Mouse (Mus musculus) neural tube, embryonic 13.5 days (tissue): ENCODE measurements around the gene Dhodh. TPM values are rescaled to one million over a fixed set of nuclear protein-coding genes. Genes with fewer than 3 reads are reported as not detected.
A peak's percentile ranks its signal among the peaks of the same experiment; 100 is the strongest.

Source experiments
- ATAC-seq: fragments of 200-750 bp; cut with Nextera tagmentation; 2 replicates; pipeline ENCODE4 v1.8.0; 2017; ENCODE audit warnings: low read depth, mild to moderate bottlenecking, moderate TSS enrichment, moderate library complexity
- H3K27ac ChIP-seq: fragments of 300-500 bp; sonication (generic); replicated peaks from 2 replicates; pipeline ENCODE4 v1.5.1; 2015; ENCODE audit warnings: moderate library complexity, mild to moderate bottlenecking, inconsistent platforms
- H3K27me3 ChIP-seq: fragments of 300-500 bp; sonication (generic); 2 replicates; pipeline ENCODE4 v1.6.1; 2015; ENCODE audit warnings: mild to moderate bottlenecking, inconsistent platforms
- H3K36me3 ChIP-seq: fragments of 300-500 bp; sonication (generic); 2 replicates; pipeline ENCODE4 v1.6.1; 2015; ENCODE audit warnings: mild to moderate bottlenecking, inconsistent platforms
- H3K4me1 ChIP-seq: fragments of 300-500 bp; sonication (generic); replicated peaks from 2 replicates; pipeline ENCODE4 v1.6.1; 2015; ENCODE audit warnings: inconsistent platforms
- H3K4me2 ChIP-seq: fragments of 300-500 bp; sonication (generic); 2 replicates; pipeline ENCODE4 v1.6.1; 2015; ENCODE audit warnings: inconsistent platforms, mild to moderate bottlenecking, moderate library complexity
- H3K4me3 ChIP-seq: fragments of 300-500 bp; sonication (generic); 2 replicates; pipeline ENCODE4 v1.5.1; 2015; ENCODE audit warnings: mild to moderate bottlenecking, inconsistent platforms
- H3K9ac ChIP-seq: fragments of 300-500 bp; sonication (generic); 2 replicates; pipeline ENCODE4 v1.6.1; 2015; ENCODE audit warnings: moderate library complexity, mild to moderate bottlenecking, inconsistent platforms
- H3K9me3 ChIP-seq: fragments of 300-500 bp; sonication (generic); 2 replicates; pipeline ENCODE4 v1.6.1; 2016; ENCODE audit warnings: inconsistent platforms
- WGBS: fragments of 180-500 bp; shearing (Covaris S2); methylation state at CpG from one replicate; pipeline ENCODE4 v1.1.7; 2015; 5-methylcytosine and 5-hydroxymethylcytosine counted together
- polyA plus RNA-seq: library from polyadenylated mRNA; unstranded; fragments of >200 nt; fragmentation: Nextera tagmentation; extraction: Ambion mirVana; gene quantifications from 2 replicates; pipeline ENCODE4 v1.2.1, GENCODE M21; 2015

The Dhodh gene
- 29.1 and 29.8 TPM in 2 replicates for polyA plus RNA-seq

DNA sequence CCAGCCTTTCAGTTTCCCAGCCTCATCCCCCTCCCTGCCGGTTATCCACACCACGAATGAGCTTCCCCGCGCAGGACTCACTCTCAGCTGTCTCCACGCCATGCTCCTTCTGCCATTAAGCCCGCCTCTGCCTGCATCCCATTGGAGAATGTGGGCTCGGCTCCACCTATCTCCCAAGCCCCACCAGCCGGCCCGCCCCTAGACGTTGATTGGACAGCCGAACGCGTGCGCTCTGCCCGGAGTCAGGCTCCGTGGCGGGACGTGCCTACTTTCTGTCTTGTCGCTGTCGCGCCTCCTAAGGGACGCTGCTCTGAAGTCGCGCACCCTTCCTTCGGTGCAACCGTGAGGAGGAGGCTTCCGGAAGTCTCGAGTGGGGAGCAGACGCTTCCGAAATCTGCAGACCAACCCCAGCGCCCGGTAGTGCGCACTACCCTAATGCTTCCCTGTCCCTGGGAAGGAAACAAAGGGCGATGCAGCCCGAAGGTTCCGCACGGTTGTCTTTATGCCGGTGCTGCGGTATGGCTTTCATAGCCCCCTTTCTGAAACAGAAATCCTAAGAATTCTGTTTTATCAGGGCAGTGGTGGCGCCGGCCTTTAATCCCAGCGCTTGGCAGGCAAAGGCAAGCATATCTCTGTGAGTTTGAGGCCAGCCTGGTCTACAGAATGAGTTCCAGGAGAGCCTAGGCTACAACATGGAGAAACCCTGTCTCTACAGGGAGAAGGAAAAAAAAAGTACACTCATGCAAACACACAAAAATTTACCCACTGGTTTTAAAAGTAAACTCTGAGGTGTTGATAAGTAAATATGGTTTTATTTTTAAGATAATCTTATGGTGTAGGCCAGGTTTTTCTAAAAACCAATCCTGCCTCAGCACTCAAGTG is at the start of gene Dhodh:
Gene Dhodh, minus strand, starts transcription at position 403 of the 882 bp plus-strand sequence.
- Histone ChIP-seq H3K9me3 (no peaks in the 10 kb centered on the region), H3K27me3 (no peaks in the 10 kb centered on the region), H3K4me3 (peak within 1 kb of the TSS; percentile 51), H3K36me3 (peaks cover 18% of the 10 kb centered on the region), H3K4me1 (peaks cover 19% of the 10 kb centered on the region), H3K4me2 (peak within 1 kb of the TSS; percentile 82), H3K27ac (peak within 1 kb of the TSS; percentile 98), H3K9ac (peak within 1 kb of the TSS; percentile 87)
- ATAC-seq, result peak; percentile 99
- under 1% methylated on average over 42 of the region's 42 CpGs for WGBS

- Histone ChIP-seq H3K9ac (no peak overlapping the region), H3K4me3 (no peak overlapping the region), H3K4me1 (no peaks in the 10 kb centered on the region), H3K27ac (no peak overlapping the region), H3K4me2 (no peak overlapping the region), H3K36me3 (no peaks in the 10 kb centered on the region), H3K9me3 (no peaks in the 10 kb centered on the region), H3K27me3 (no peaks in the 10 kb centered on the region)
- 90% methylated on average over 3 of the region's 3 CpGs for WGBS
- no peak for ATAC-seq
Observed at GRCm38 (mm10) chr8:109656860-109657259, 48.4 kb upstream of the Dhodh start.

GRCm38 (mm10) chr8:109650801-109651200 is 42.3 kb upstream of the Dhodh start:
- no peaks in the 10 kb centered on the region for H3K9me3 ChIP-seq
- no peaks in the 10 kb centered on the region for H3K36me3 ChIP-seq
- no peaks in the 10 kb centered on the region for H3K27me3 ChIP-seq
- ATAC-seq, result no peak
- H3K9ac ChIP-seq, result no peak overlapping the region
- no peak overlapping the region for H3K27ac ChIP-seq
- no peak overlapping the region for H3K4me3 ChIP-seq
- no peaks in the 10 kb centered on the region for H3K4me1 ChIP-seq
- 74% methylated on average over 10 of the region's 10 CpGs for WGBS
- H3K4me2 ChIP-seq, result no peak overlapping the region

DNA sequence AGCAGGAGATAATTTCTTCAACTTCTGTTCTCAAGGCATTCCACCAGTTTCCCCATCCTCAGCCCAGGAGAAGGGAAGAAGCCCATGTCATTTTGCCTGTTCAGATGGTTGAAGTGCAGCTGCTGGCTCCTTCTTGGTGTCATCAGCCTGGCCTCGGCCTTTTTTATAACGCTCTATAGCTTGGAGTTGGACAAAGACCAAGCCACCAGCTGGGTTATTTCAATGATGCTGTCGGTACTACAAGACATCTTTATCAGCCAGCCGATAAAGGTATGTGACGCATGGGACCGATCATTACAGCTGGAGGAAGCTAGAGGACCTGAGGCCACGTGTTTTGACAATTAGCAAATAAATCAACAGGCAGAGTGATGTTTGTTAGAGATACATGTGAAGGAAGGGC is 40.0 kb upstream of the Dhodh start:
- Histone ChIP-seq H3K4me1 (no peaks in the 10 kb centered on the region), H3K4me2 (no peak overlapping the region), H3K36me3 (no peaks in the 10 kb centered on the region), H3K27me3 (no peaks in the 10 kb centered on the region), H3K9me3 (no peaks in the 10 kb centered on the region), H3K9ac (no peak overlapping the region), H3K27ac (no peak overlapping the region), H3K4me3 (no peak overlapping the region)
- no peak for ATAC-seq
- 69% methylated on average over 7 of the region's 7 CpGs for WGBS

DNA sequence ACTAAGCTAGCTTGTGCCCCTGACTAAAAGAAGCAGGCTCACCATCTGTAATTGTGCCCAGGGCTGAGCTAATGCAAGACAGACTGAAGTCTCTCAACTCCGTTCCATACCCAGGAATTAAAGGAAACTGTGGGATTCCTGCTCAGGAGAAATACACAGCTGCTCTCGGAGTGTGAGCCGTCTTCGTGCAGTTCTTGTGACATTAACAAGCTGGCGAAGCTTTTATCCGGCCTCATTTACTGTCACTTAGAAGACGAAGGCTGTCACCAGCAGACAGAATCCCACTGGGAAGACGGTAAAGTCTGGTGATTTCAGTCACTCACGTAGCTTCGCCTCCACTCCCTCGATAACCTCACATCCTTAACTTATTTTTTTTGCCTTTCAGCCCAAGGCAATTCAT is 38.9 kb upstream of the Dhodh start:
- Histone ChIP-seq H3K4me1 (no peaks in the 10 kb centered on the region), H3K27ac (no peak overlapping the region), H3K27me3 (no peaks in the 10 kb centered on the region), H3K36me3 (no peaks in the 10 kb centered on the region), H3K4me3 (no peak overlapping the region), H3K9me3 (no peaks in the 10 kb centered on the region), H3K4me2 (no peak overlapping the region), H3K9ac (no peak overlapping the region)
- 79% methylated on average over 11 of the region's 11 CpGs for WGBS
- no peak for ATAC-seq

DNA sequence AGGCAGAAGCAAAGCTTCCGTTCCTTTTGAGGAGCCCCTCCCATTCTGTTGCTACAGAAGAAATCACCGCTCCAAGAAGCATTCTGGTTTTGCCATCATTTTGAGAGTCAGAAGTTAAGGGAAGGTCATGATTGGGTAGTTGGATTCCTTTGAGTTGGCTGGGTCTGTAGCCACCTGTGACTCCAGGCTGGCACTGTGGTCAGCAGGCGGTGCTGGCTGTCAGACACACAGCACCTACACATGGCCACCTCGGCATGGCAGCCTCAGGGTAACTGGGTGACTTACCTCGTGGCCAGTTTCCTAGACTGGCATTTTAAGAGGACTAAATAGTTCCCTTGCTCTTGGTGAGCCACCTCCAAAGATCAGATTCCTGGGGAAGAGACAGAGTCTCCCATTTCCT is 32.8 kb upstream of the Dhodh start:
- Histone ChIP-seq H3K27me3 (no peaks in the 10 kb centered on the region; the same call in 1 of the 2 replicates), H3K4me1 (no peaks in the 10 kb centered on the region), H3K27ac (no peak overlapping the region), H3K9me3 (no peaks in the 10 kb centered on the region), H3K4me3 (no peak overlapping the region), H3K36me3 (no peaks in the 10 kb centered on the region), H3K4me2 (no peak overlapping the region), H3K9ac (no peak overlapping the region)
- no peak for ATAC-seq
- 88% methylated on average over 5 of the region's 5 CpGs for WGBS

GRCm38 (mm10) chr8:109640410-109640809 is 31.9 kb upstream of the Dhodh start:
- Histone ChIP-seq H3K4me1 (no peaks in the 10 kb centered on the region), H3K4me3 (no peak overlapping the region), H3K4me2 (no peak overlapping the region), H3K36me3 (no peaks in the 10 kb centered on the region), H3K9me3 (no peaks in the 10 kb centered on the region), H3K27me3 (no peaks in the 10 kb centered on the region; the same call in 1 of the 2 replicates), H3K9ac (no peak overlapping the region), H3K27ac (no peak overlapping the region)
- 67% methylated on average over 7 of the region's 7 CpGs for WGBS
- ATAC-seq, result no peak

- no peak overlapping the region for H3K9ac ChIP-seq
- 56% methylated on average over 5 of the region's 5 CpGs for WGBS
- H3K4me3 ChIP-seq, result no peak overlapping the region
- H3K4me1 ChIP-seq, result no peaks in the 10 kb centered on the region
- H3K36me3 ChIP-seq, result no peaks in the 10 kb centered on the region
- no peaks in the 10 kb centered on the region; the same call in 1 of the 2 replicates for H3K27me3 ChIP-seq
- no peak overlapping the region for H3K4me2 ChIP-seq
- H3K9me3 ChIP-seq, result no peaks in the 10 kb centered on the region
- no peak for ATAC-seq
- no peak overlapping the region for H3K27ac ChIP-seq
Observed at GRCm38 (mm10) chr8:109638851-109639250, 30.4 kb upstream of the Dhodh start.

- no peak overlapping the region for H3K4me2 ChIP-seq
- no peaks in the 10 kb centered on the region for H3K27me3 ChIP-seq
- no peak overlapping the region for H3K9ac ChIP-seq
- no peaks in the 10 kb centered on the region for H3K9me3 ChIP-seq
- H3K4me3 ChIP-seq, result no peak overlapping the region
- no peaks in the 10 kb centered on the region for H3K4me1 ChIP-seq
- no peaks in the 10 kb centered on the region for H3K36me3 ChIP-seq
- 89% methylated on average over 8 of the region's 8 CpGs for WGBS
- no peak for ATAC-seq
- H3K27ac ChIP-seq, result no peak overlapping the region
Observed at GRCm38 (mm10) chr8:109635146-109635545, 26.7 kb upstream of the Dhodh start.

- no peak for ATAC-seq
- Histone ChIP-seq H3K36me3 (no peaks in the 10 kb centered on the region), H3K9ac (no peak overlapping the region), H3K27me3 (no peaks in the 10 kb centered on the region), H3K27ac (no peak overlapping the region), H3K4me2 (no peak overlapping the region), H3K9me3 (no peaks in the 10 kb centered on the region), H3K4me1 (no peaks in the 10 kb centered on the region), H3K4me3 (no peak overlapping the region)
- 81% methylated on average over 5 of the region's 5 CpGs for WGBS
Observed at GRCm38 (mm10) chr8:109632498-109632897, 24.0 kb upstream of the Dhodh start.

GRCm38 (mm10) chr8:109628638-109629037 is 20.2 kb upstream of the Dhodh start:
- H3K4me1 ChIP-seq, result no peaks in the 10 kb centered on the region
- no peaks in the 10 kb centered on the region for H3K27me3 ChIP-seq
- H3K36me3 ChIP-seq, result no peaks in the 10 kb centered on the region
- H3K9me3 ChIP-seq, result no peaks in the 10 kb centered on the region; the same call in 1 of the 2 replicates
- H3K4me3 ChIP-seq, result no peak overlapping the region
- WGBS, result 72% methylated on average over 6 of the region's 6 CpGs
- ATAC-seq, result no peak
- no peak overlapping the region for H3K4me2 ChIP-seq
- no peak overlapping the region for H3K27ac ChIP-seq
- H3K9ac ChIP-seq, result no peak overlapping the region

- H3K27me3 ChIP-seq, result no peaks in the 10 kb centered on the region
- WGBS, result 90% methylated on average over 3 of the region's 3 CpGs
- H3K4me1 ChIP-seq, result no peaks in the 10 kb centered on the region
- no peak overlapping the region for H3K9ac ChIP-seq
- no peak for ATAC-seq
- 0 out of 2 replicates have a peak, but pooled peaks cover 3% of the 10 kb centered on the region for H3K9me3 ChIP-seq
- no peaks in the 10 kb centered on the region for H3K36me3 ChIP-seq
- H3K4me2 ChIP-seq, result no peak overlapping the region
- H3K4me3 ChIP-seq, result no peak overlapping the region
- no peak overlapping the region for H3K27ac ChIP-seq
Observed at GRCm38 (mm10) chr8:109615569-109615968, 7.1 kb upstream of the Dhodh start.
